Mouse (Mus musculus) liver, postnatal 0 days (tissue): ENCODE data around the gene Bpifb3.

Source experiments
- CTCF ChIP-seq: sonication (generic); IDR thresholded peaks from 2 replicates; pipeline ENCODE4 v1.5.1; 2016; ENCODE audit warnings: antibody characterized with exemption, low read depth
- EP300 ChIP-seq: IDR thresholded peaks from 2 replicates; pipeline ENCODE4 v1.6.1; 2016; ENCODE audit warnings: antibody characterized with exemption, low read depth, mild to moderate bottlenecking

GRCm38 (mm10) chr2:153917930-153918329, at the start of gene Bpifb3:
- no peak for TF ChIP-seq CTCF
- no peak for TF ChIP-seq EP300
